Mouse (Mus musculus) hindbrain, embryonic 15.5 days (tissue): ENCODE results near the gene Irf2bpl. TPM values are rescaled to one million over a fixed set of nuclear protein-coding genes. Genes with fewer than 3 reads are reported as not detected.

Experiments used
- ATAC-seq: fragments of 200-750 bp; cut with Nextera tagmentation; 2 replicates; pipeline ENCODE4 v1.8.0; 2017; ENCODE audit warnings: low read depth, moderate number of reproducible peaks, moderate TSS enrichment; ENCODE audit not compliant: low FRiP score
- H3K27ac ChIP-seq: fragments of 300-500 bp; sonication (generic); replicated peaks from 2 replicates; pipeline ENCODE4 v1.5.1; 2015; ENCODE audit warnings: mild to moderate bottlenecking, inconsistent platforms
- H3K27me3 ChIP-seq: fragments of 300-500 bp; sonication (generic); 2 replicates; pipeline ENCODE4 v1.6.1; 2015; ENCODE audit warnings: control low read depth, inconsistent platforms
- H3K36me3 ChIP-seq: fragments of 300-500 bp; sonication (generic); 2 replicates; pipeline ENCODE4 v1.6.1; 2015; ENCODE audit warnings: control low read depth, inconsistent platforms
- H3K4me1 ChIP-seq: fragments of 300-500 bp; sonication (generic); replicated peaks from 2 replicates; pipeline ENCODE4 v1.6.1; 2015; ENCODE audit warnings: control low read depth, inconsistent platforms
- H3K4me2 ChIP-seq: fragments of 300-500 bp; sonication (generic); 2 replicates; pipeline ENCODE4 v1.6.1; 2015; ENCODE audit warnings: moderate library complexity, mild to moderate bottlenecking, inconsistent platforms
- H3K4me3 ChIP-seq: fragments of 300-500 bp; sonication (generic); 2 replicates; pipeline ENCODE4 v1.5.1; 2015; ENCODE audit warnings: mild to moderate bottlenecking, inconsistent platforms
- H3K9ac ChIP-seq: fragments of 300-500 bp; sonication (generic); 2 replicates; pipeline ENCODE4 v1.6.1; 2015; ENCODE audit warnings: inconsistent platforms
- H3K9me3 ChIP-seq: fragments of 300-500 bp; sonication (generic); 2 replicates; pipeline ENCODE4 v1.6.1; 2016; ENCODE audit warnings: control low read depth, inconsistent platforms
- WGBS: fragments of 180-500 bp; shearing (Covaris S2); methylation state at CpG from one replicate; pipeline ENCODE4 v1.1.7; 2015; 5-methylcytosine and 5-hydroxymethylcytosine counted together
- polyA plus RNA-seq: library from polyadenylated mRNA; unstranded; fragments of >200 nt; fragmentation: Nextera tagmentation; extraction: Ambion mirVana; gene quantifications from 2 replicates; pipeline ENCODE4 v1.2.1, GENCODE M21; 2015

Irf2bpl gene
- polyA plus RNA-seq, 1 experiment from 2014 or later: 87.3 TPM

DNA sequence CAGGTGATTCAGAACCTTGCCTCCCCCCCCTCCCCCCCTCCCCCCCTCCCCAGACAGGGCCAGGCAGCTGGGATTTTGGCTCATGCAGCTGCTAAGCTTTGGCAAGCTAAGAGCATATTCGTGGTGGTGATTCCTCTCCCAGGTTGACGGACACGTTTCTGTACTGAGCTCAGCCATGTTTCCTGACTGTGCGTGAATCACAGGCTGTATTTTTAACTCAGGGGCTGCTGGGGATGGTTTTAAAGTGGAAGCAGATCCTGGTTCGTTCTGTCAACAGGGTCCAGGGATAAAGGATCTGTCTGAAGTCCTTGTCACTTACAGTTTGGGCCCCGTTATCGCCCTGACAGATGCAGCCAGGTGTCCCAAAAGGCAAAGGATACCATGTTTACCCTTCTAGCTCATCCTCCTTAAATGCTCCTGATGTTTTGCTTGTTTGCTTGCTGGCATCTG, 11.9 kb upstream of the Irf2bpl start:
- Histone ChIP-seq H3K9ac (peak overlapping the region; percentile 42), H3K27me3 (no peaks in the 10 kb centered on the region), H3K4me3 (peak overlapping the region; percentile 5; the same call in 1 of the 2 replicates), H3K36me3 (no peaks in the 10 kb centered on the region), H3K9me3 (no peaks in the 10 kb centered on the region), H3K4me2 (peak overlapping the region; percentile 70), H3K4me1 (peaks cover 80% of the 10 kb centered on the region), H3K27ac (peak overlapping the region; percentile 98)
- ATAC-seq: no peak
- WGBS: 7% methylated on average over 7 of the region's 7 CpGs

DNA sequence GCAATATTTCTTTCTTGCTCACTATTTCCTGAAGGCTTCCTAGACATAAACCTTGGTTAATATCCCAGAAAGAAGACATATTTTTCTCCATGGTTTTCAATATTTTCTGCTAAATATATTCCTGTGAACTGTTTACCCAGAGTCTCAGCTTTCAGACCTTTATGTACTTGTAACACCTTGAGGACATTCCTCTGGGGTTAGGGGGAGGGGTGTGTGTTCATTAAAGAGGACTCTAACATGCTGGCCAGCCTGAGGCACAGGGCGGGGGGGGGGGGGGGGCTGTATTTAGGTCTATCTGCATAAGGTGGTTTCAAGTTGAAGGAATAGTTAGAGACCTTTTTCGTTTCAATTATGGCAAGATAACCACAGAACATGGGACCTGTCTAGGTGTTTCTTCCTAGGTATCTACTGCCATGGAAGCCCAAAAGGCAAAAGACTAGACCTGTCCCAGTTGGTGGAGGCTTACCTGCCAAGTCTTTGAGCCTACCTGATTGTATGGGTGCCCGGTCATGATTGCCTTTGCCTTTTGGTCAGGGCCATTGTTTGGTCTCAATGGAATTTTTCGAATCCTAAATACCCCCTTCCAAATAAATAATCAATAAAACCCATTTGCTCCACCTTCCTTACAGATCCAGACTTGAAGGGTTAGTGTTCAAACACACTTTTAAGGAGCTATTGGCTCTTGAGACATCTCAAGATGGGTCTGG, 11.3 kb upstream of the Irf2bpl start:
- H3K9me3 ChIP-seq: no peaks in the 10 kb centered on the region
- H3K4me3 ChIP-seq: peak overlapping the region; percentile 32
- H3K9ac ChIP-seq: peak overlapping the region; percentile 42
- ATAC-seq: no peak
- WGBS: 40% methylated on average over 4 of the region's 4 CpGs
- peak overlapping the region; percentile 70 for H3K4me2 ChIP-seq
- H3K36me3 ChIP-seq: no peaks in the 10 kb centered on the region
- no peaks in the 10 kb centered on the region for H3K27me3 ChIP-seq
- peak overlapping the region; percentile 98 for H3K27ac ChIP-seq
- H3K4me1 ChIP-seq: peaks cover 86% of the 10 kb centered on the region

GRCm38 (mm10) chr12:86894841-86895428, 10.3 kb upstream of the Irf2bpl start:
- Histone ChIP-seq H3K9ac (peak overlapping the region; percentile 42), H3K27ac (peak overlapping the region; percentile 98), H3K4me2 (peak overlapping the region; percentile 70), H3K36me3 (no peaks in the 10 kb centered on the region), H3K4me1 (peaks cover 91% of the 10 kb centered on the region), H3K4me3 (peak overlapping the region; percentile 32), H3K27me3 (no peaks in the 10 kb centered on the region), H3K9me3 (no peaks in the 10 kb centered on the region)
- WGBS: under 1% methylated on average over 12 of the region's 12 CpGs
- peak; percentile 4 for ATAC-seq

DNA sequence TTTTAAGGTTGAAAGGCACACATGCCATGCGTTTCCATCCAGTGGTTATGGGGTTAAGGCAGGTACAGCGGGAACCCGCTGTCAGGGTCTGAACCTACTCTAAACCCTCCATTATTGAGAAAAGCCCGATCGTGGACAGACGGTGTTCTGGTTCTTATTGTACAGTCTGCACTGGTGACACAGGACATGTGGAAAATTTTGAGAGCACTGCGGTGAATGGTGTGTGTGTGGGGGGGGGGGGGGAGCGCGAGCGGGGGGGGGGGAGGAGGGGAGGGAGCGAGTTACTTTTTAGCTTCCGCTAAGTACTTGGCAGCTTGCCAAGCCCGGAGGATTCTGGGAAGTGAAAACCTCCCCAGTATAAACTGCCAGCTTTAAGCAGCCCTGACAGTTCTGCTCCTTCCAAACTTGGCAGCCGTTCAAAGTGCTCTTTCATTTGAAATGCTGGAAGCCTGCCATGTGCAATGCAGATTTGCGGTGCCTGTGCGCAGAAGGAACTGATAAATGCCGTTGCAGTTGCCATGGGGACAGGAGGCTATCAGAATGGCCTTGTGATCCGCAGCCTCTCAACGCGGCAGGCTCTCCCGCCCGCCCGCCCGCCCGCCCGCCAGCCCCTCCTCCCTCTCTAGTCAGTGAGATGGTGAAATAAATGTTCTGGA, 9.7 kb upstream of the Irf2bpl start:
- Histone ChIP-seq H3K27ac (peak overlapping the region; percentile 98), H3K4me3 (peak overlapping the region; percentile 32), H3K4me1 (peaks cover 93% of the 10 kb centered on the region), H3K9ac (peak overlapping the region; percentile 56), H3K4me2 (peak overlapping the region; percentile 70), H3K9me3 (no peaks in the 10 kb centered on the region), H3K36me3 (no peaks in the 10 kb centered on the region), H3K27me3 (no peaks in the 10 kb centered on the region)
- WGBS: under 1% methylated on average over 21 of the region's 26 CpGs
- peak; percentile 90 for ATAC-seq

GRCm38 (mm10) chr12:86893326-86894183, 9.0 kb upstream of the Irf2bpl start:
- ATAC-seq: peak; percentile 0; the same call in 1 of the 2 replicates
- H3K4me3 ChIP-seq: peak overlapping the region; percentile 31
- H3K9me3 ChIP-seq: no peaks in the 10 kb centered on the region
- no peaks in the 10 kb centered on the region for H3K36me3 ChIP-seq
- peaks cover 95% of the 10 kb centered on the region for H3K4me1 ChIP-seq
- H3K27ac ChIP-seq: peak overlapping the region; percentile 98
- H3K4me2 ChIP-seq: peak overlapping the region; percentile 70
- peak overlapping the region; percentile 56 for H3K9ac ChIP-seq
- H3K27me3 ChIP-seq: no peaks in the 10 kb centered on the region
- under 1% methylated on average over 20 of the region's 20 CpGs for WGBS

- no peak for ATAC-seq
- 2% methylated on average over 18 of the region's 18 CpGs for WGBS
These were observed 8.2 kb upstream of the Irf2bpl start for GRCm38 (mm10) chr12:86892711-86893311.

GRCm38 (mm10) chr12:86891786-86892702, 7.4 kb upstream of the Irf2bpl start:
- Histone ChIP-seq H3K9me3 (no peaks in the 10 kb centered on the region), H3K36me3 (no peaks in the 10 kb centered on the region), H3K9ac (peak overlapping the region; percentile 44), H3K4me3 (peak overlapping the region; percentile 25), H3K27ac (peak overlapping the region; percentile 98), H3K4me1 (peaks cover 92% of the 10 kb centered on the region), H3K27me3 (no peaks in the 10 kb centered on the region), H3K4me2 (peak overlapping the region; percentile 70)
- WGBS: 1% methylated on average over 37 of the region's 37 CpGs
- no peak for ATAC-seq

More at GRCm38 (mm10) chr12:86892711-86893311, 8.2 kb upstream of the Irf2bpl start:
- H3K4me1 ChIP-seq: peaks cover 95% of the 10 kb centered on the region
- H3K4me2 ChIP-seq: peak overlapping the region; percentile 70
- peak overlapping the region; percentile 98 for H3K27ac ChIP-seq
- H3K9me3 ChIP-seq: no peaks in the 10 kb centered on the region
- H3K36me3 ChIP-seq: no peaks in the 10 kb centered on the region
- no peak overlapping the region for H3K4me3 ChIP-seq
- H3K27me3 ChIP-seq: no peaks in the 10 kb centered on the region
- H3K9ac ChIP-seq: peak overlapping the region; percentile 12; the same call in 1 of the 2 replicates

- H3K9me3 ChIP-seq: no peaks in the 10 kb centered on the region
- H3K4me3 ChIP-seq: peak overlapping the region; percentile 25
- peak overlapping the region; percentile 44 for H3K9ac ChIP-seq
- peak overlapping the region; percentile 70 for H3K4me2 ChIP-seq
- peak overlapping the region; percentile 98 for H3K27ac ChIP-seq
- no peaks in the 10 kb centered on the region for H3K27me3 ChIP-seq
- H3K4me1 ChIP-seq: peaks cover 91% of the 10 kb centered on the region
- H3K36me3 ChIP-seq: no peaks in the 10 kb centered on the region
- ATAC-seq: no peak
- WGBS: 6% methylated on average over 11 of the region's 11 CpGs
These were observed 6.8 kb upstream of the Irf2bpl start for GRCm38 (mm10) chr12:86891454-86891785.

GRCm38 (mm10) chr12:86890796-86891301, 6.3 kb upstream of the Irf2bpl start:
- Histone ChIP-seq H3K27ac (peak overlapping the region; percentile 98), H3K27me3 (no peaks in the 10 kb centered on the region), H3K36me3 (no peaks in the 10 kb centered on the region), H3K4me2 (peak overlapping the region; percentile 70), H3K9me3 (no peaks in the 10 kb centered on the region), H3K9ac (peak overlapping the region; percentile 21; the same call in 1 of the 2 replicates), H3K4me1 (peaks cover 91% of the 10 kb centered on the region), H3K4me3 (no peak overlapping the region)
- 26% methylated on average over 8 of the region's 8 CpGs for WGBS
- no peak for ATAC-seq

DNA sequence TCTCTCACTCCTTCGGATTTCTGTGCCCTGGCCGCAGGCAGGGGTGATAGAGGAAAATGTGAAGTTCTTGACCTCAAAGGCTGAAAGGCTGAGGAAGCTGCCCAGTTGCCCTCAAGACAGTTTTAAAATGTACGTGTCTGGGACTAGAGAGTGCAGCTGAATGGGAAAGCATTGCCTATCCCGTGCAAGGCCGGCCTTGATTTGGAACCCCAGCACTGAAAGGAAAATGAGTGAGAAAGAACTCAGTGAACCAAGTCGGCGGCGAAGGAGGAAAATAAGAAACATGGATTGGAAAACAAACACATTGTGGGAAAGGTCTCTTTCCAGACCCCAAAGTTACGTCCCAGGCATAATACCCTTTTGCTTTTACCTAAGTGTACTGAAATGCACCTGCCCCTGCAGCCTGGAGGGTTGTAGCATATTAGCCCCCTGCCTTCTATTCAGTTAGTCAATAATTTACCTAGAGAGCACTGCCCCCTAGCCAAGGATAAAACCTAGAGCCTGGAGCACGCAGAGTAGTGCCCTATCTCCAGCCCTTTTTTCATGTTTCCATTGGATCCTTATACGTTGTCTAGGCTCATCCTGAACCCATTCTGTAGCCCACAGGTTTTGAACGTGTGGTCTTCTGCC, 5.6 kb upstream of the Irf2bpl start:
- 50% methylated on average over 12 of the region's 12 CpGs for WGBS
- Histone ChIP-seq H3K27ac (peak overlapping the region; percentile 98), H3K27me3 (no peaks in the 10 kb centered on the region), H3K4me1 (peaks cover 91% of the 10 kb centered on the region), H3K9me3 (no peaks in the 10 kb centered on the region), H3K9ac (no peak overlapping the region), H3K36me3 (no peaks in the 10 kb centered on the region), H3K4me3 (no peak overlapping the region), H3K4me2 (peak overlapping the region; percentile 70; the same call in 1 of the 2 replicates)
- ATAC-seq: no peak
